Mouse (Mus musculus) ES-Bruce4 (cell line): ENCODE measurements around the gene Ctu2.

ENCODE experiments used
- CTCF ChIP-seq: IDR thresholded peaks from one replicate; pipeline ENCODE4 v1.8.1; 2011; ENCODE audit warnings: low read depth, low read length
- POLR2A ChIP-seq: IDR thresholded peaks from one replicate; pipeline ENCODE4 v1.8.1; 2011; ENCODE audit warnings: low read length; ENCODE audit not compliant: insufficient read depth

- TF ChIP-seq CTCF (no peak), POLR2A (no peak)
Observed at GRCm38 (mm10) chr8:122463651-122464640, 12.0 kb upstream of the Ctu2 start.
